Mouse (Mus musculus) adrenal gland, postnatal 25 days (tissue): ENCODE results near the gene Plekha1. TPM values are rescaled to one million over a fixed set of nuclear protein-coding genes. Genes with fewer than 3 reads are reported as not detected.
A peak's percentile ranks its signal among the peaks of the same experiment; 100 is the strongest.

ENCODE experiments used
- DNase-seq: peaks from one replicate; pipeline ENCODE4 v3.0.0; 2021; ENCODE audit warnings: mixed read lengths
- total RNA-seq: library from RNA; stranded (reverse); gene quantifications from 2 replicates; pipeline ENCODE4 v1.2.3, GENCODE M21; 2021

Gene Plekha1
- total RNA-seq, 1 experiment from 2014 or later = 26.7 TPM

- no peak for DNase-seq
These were observed 5.6 kb upstream of the Plekha1 start for GRCm38 (mm10) chr7:130859926-130860325.

DNA sequence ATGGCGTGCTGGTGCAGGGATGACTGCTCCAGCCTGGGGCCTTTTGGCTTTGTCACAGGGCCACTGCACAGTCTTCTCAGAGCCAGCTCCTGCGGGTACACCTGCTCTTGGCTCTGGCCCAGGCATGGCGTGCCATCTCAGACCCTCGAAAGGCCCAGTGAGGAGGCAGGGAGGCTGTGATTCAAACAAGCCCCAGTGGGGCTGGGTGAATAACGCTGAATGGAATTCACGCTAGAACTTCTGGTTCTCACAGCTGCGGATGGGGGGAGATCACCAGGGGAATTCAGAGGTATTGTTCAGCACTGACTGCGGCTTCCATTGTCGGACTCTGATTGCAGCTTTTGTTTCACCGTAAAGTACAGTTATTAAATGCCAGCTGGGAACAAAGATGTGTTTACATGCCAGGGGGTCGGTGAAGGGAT lies 4.8 kb upstream of the Plekha1 start:
- no peak for DNase-seq

DNA sequence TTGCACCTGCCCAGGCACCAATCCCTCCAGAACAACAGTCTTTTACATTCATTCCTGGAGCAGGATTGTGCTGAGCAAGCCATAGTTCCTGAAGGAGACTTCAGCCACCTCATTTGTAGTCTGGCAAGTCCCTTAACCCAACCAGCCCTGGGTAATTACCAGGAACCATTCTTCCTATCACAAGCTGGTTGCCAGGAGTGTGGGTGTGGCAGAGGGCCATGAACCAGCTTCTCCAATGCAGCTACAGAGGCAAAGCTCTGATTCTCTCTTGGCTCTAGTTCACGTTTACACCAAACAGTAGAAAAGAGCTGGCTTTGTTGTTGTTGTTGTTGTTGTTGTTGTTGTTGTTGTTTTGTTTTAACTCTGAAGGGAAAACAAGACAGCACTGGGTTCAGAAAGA lies 3.1 kb upstream of the Plekha1 start:
- DNase-seq = no peak

- no peak for DNase-seq
These were observed 845 bp upstream of the Plekha1 start for GRCm38 (mm10) chr7:130864711-130865110.

DNA sequence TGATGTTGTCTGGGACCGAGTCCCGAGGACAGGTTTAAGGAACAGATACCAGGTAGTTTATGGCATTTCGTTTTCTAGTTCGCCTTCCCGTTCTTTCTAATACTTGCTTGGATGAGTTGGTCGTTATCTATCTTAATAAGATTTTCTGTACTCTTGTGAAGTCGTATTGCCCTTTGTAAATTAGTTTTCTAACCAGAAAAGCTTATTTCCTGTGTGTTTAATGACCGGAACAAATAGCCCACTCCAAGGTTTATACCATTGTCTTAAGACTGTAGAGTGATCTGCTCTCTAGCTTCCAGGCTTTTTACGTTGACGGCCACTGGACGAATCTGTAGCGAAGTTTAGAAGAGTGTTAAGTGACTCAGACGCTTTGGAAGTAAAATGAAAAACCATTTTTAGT lies 1.1 kb downstream of the Plekha1 start:
- DNase-seq = no peak

DNA sequence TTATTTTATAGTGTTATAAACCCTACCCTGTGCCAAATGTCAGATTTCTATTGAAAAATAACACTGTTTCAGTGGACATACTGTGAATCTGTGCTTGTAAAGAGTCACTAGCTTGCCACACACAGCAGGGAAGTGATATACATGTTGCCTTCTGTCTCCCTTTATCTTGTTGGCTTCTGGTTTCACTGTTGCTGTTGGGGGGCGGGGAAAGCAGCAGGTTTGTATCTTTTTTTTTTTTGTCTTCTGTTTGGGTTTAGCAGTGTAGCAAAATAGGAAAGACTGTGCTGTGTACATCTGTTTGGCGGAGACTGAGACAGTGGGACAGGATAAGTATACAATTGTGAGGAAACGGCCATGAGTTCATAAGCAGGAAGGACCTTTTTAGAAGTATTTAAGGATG lies 1.7 kb downstream of the Plekha1 start:
- DNase-seq = no peak

- DNase-seq = no peak
These were observed 18.6 kb downstream of the Plekha1 start for GRCm38 (mm10) chr7:130884161-130884560.

GRCm38 (mm10) chr7:130886246-130886645 lies 20.7 kb downstream of the Plekha1 start:
- no peak for DNase-seq

DNA sequence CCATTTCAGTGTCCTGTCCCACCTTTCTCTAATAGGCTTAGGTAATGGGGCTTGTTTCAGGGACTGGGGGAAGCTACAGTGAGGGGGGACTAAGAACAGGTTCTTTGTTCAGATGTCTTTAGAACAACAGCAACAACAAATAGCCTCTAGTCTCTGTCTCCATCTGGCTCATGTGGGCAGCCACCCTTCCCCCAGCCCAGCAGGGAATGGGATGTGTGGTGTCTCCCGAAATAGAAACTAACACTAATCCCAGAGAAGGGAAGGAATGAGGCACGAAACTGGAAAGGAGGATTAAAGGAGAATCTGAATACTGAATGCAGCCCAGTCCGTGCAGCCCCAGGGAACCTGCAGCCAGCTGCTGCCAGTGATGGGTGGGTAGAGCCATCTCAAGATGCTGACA lies 22.4 kb downstream of the Plekha1 start:
- DNase-seq = no peak

DNA sequence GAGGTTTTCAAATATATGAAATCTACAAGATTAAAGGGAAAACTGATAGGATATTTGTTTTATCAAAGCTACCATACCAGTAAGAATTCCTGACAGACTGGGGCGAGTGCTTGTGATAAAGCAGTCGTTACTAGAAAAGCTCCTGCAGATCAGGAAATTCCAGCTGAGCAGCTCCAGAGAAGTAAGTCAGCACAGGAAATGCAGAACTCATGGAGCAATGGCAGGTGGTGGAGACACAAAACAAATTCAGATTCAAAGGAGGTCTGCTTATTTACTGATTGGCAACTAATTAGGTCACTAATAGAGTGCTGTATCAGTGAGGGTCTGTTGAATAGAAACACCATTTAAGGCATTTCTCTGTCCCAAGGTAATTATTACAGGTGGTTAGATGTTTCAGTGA lies 25.3 kb downstream of the Plekha1 start:
- DNase-seq = no peak

GRCm38 (mm10) chr7:130892973-130893372 lies 27.4 kb downstream of the Plekha1 start:
- no peak for DNase-seq

DNA sequence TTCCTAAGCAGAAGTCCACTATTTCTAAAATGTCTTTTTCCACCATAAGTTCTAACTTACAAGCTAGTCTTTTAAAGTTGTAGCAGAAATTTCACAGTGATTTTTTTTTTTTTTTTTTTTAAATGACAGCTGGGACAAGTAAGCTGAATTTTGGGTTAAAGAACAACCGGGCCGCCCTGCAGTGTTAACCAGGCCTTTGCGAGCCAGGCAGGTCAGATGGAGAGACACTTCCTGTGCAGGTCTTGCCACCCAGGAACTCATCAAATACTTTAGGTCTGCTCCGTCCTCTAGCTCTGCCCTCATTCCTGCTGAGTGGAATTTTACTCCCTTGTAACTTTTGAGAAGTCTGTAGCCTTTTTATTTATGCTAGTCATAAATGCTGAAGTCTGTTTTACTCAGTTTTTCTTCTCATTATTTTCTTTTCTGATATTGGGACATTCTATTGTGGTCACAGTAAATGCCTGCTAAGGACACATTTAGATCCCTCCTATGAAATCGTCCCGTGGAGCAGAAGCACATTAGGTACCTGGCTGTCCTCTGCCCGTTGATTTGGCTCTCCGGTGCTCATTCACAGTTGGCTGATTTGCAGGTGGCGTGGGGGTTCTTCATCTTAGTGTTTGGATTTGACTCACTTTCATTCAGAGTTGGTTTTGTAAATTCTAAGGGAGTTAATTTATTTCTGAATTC lies 29.5 kb downstream of the Plekha1 start:
- DNase-seq = no peak

GRCm38 (mm10) chr7:130895618-130895945 lies 30.0 kb downstream of the Plekha1 start:
- DNase-seq = no peak

GRCm38 (mm10) chr7:130896064-130896463 lies 30.5 kb downstream of the Plekha1 start:
- no peak for DNase-seq

DNA sequence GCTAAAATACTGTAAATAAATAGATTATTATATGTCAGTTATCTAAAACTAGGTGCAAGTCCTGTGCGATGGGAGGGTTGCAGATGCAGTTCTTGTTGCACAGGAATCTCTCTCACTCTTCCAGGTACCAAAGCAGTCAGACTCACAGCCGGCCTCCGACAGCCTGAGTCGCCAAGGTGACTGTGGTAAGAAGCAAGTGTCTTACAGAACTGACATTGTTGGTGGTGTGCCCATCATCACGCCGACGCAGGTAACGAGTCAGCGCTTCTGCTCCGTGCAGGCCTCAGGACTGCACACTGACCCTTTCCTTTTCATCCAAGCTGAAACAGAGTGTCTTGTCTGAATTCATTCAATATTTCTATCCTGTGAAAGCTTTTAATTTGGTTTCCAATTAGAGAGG lies 31.6 kb downstream of the Plekha1 start:
- DNase-seq = no peak

- no peak for DNase-seq
These were observed 32.8 kb downstream of the Plekha1 start for GRCm38 (mm10) chr7:130898373-130898772.

DNA sequence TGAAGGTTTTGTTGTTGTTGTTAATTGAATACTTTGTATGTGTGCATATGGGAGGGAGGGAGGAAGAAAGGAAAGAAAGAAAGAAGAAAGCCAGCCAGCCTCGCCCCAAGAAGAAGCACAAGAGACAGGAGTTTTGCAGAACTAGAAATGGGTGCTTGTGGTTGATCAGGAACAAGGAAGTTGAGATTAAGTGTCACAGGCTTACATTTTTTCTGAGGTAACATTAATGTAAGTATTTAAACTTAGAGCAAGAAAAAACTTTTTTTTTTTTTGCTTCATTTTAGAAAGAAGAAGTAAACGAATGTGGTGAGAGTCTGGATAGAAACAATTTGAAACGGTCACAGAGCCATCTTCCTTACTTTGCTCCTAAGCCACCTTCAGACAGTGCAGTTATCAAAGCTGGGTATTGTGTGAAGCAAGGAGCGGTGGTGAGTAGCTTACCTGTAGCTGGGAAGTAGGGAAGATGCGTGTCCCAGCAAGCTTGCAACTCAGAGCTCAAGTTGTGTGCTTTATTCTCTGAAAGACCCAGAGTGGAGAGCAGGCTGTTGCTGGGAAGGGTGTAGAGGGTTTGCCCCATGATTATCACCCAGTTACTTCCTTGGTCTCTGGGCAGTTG lies 34.8 kb downstream of the Plekha1 start:
- DNase-seq = no peak

DNA sequence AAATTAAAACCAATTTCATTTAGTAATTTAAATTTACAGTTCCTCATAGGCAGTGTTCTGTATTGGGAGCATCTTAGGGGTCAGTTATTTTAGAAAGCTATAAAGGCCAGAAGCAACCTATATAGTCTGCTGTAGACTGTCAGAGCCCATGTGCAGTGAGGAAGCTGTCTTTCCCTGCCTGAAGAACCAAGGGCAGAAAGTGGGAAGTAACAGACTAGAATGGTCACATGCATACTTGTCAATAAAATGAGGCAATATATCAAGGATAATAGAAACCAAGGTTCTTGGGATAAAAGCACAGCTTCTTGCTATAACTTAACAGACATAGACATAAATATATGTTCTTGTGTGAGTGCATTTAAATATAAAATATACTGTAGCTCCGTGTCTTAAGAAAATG lies 37.4 kb downstream of the Plekha1 start:
- no peak for DNase-seq

- DNase-seq = no peak
These were observed 38.0 kb downstream of the Plekha1 start for GRCm38 (mm10) chr7:130903505-130904074.

DNA sequence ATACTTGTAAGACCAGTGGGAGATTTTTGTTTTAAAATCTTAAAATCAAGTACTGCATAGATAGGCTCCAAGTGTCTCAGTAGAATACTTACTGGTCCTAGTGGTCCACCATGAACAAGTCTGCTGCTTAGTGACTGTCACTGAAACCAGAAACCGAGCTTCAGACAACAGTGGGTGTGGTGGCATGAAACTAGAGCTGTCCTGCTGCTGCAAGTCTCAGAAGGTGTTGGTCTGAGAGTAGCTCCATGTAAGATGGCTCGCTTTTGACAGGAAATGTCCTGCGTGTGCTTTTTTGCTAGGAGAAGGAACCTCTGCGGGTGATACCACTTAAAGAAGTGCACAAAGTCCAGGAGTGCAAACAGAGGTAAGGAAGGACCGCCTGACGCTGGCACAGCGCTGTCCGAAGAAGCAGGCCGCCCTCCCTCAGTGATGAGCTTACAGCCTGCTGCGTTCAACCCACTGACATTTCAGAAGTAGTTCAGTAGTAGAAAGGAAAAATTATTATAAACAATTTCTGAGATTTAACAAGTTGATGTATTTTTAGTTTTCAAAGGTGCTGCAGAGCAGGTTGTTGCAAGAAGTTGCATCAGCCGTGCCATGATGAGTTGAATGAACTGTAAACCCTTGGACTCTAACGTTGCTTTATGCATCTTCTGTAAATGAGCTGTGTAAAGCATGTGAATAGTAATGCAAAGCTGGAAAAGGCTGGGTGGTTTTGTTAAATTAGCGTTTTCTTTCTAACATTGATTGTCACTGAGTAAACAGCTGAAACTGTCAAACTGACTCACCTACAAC lies 39.2 kb downstream of the Plekha1 start:
- DNase-seq = no peak

GRCm38 (mm10) chr7:130910841-130911240 lies 45.3 kb downstream of the Plekha1 start:
- peak; percentile 55 for DNase-seq

DNA sequence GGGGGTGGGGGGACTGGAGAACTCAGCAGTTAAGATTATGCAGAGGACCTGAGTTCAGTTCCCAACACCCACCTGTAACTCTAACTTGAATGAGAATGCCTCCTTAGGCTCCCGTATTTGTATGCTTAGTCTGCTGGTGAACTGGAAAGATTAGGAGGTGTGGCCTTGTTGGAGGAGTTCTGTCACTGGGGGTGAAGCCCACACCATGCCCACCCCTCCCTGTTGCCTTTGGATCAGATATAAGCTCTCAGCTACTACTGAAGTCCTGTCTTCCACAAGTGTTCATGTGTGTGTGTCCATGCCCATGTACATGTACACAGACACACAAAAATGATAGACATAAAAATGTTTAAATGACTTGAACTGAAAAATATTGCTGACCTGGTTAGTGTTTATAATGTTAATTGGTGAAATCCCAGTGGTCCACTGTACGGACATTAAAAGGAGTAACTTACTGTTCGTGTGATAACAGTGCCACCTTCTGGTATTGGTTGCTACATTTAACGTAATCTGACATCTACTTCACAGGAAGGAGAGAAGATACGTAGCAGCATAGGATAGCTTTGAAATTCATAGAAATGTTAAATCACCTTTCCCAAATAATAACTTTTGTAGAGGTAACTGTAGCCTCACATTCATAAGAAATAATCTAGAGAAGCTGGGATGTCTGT lies 49.3 kb downstream of the Plekha1 start:
- DNase-seq = no peak

DNA sequence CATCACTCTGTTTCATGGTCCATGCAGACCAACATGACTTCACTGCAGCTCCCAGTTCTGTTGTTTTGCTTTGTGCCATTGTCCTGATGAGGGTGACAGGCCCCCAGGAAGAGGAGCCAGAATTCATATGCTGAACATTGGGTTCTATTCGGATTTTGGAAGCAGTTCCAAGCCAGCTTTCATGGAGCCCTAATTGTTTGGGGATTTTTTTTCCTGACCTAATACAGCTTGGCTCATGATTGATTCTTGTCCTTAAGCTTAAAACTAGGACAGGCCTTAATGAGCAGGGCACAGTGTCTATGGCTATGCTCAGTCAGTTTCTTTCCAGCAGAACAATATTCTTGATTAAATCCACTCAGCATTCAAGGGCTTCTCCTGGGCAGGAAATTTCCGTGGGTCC lies 52.7 kb downstream of the Plekha1 start:
- no peak for DNase-seq
